Mouse (Mus musculus): Measurements from ENCODE around the gene Iqgap1.

Gene Iqgap1

DNA sequence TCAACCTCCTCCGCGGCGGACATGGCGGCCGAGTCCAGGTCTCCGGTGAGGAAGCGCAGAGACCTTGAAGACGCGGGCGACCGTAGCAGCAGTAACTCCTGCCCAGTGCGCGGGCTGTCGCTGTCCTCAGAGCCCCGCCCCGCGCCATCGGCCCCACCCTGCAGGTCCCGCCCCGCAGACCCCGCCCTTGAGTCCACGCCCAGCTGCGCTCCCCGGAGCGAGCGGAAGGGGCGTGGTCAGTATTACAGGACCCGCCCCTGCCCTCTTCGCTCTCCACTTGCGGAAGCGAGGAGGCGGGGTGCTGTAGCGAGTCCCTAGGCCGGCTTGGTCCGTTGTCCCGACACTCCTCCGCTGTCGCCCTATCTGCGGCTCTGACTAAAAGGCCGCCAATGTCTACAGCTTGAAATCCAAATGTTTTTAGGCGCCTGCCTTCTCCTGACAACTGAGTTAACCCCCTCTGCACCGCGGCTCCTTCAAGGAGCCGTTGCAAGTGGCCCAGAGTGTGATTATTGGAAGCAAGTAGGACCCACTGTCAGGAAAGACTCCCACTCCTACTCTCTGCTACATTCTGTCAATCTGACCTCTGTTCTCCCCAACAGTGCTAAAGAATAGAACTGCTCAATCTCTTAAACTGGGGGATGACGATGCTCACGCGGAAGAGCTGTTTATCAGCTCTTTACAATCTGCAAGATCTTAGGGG is 22.5 kb downstream of the Iqgap1 start:
- peak; percentile 97 for DNase-seq (ENCODE audit: low read depth, low spot score)

GRCm38 (mm10) chr7:80802412-80803160 is 23.2 kb downstream of the Iqgap1 start:
- no peak for DNase-seq (ENCODE audit: low read depth, low spot score)

DNA sequence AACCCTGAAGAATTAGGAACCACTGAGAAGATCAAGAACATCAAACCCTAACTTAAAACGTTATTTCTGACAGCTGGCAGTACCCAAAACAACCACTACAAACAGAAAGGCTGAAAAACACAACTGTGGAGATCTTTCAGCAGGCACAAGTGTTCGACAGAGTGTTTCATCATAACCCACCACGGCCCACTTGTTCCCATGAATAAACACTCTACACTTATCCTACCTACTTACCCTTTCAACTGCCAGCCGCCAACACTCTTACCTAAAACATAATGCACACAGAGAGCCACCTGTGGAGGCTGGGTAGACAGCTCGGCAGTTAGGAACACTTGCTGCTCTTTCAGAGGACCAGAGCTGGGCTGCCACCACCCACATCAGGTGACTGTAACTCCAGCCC is 26.5 kb downstream of the Iqgap1 start:
- DNase-seq (ENCODE audit: low read depth, low spot score) = peak; percentile 40

GRCm38 (mm10) chr7:80796805-80797567 is 28.8 kb downstream of the Iqgap1 start:
- DNase-seq (ENCODE audit: low read depth, low spot score) = no peak

DNA sequence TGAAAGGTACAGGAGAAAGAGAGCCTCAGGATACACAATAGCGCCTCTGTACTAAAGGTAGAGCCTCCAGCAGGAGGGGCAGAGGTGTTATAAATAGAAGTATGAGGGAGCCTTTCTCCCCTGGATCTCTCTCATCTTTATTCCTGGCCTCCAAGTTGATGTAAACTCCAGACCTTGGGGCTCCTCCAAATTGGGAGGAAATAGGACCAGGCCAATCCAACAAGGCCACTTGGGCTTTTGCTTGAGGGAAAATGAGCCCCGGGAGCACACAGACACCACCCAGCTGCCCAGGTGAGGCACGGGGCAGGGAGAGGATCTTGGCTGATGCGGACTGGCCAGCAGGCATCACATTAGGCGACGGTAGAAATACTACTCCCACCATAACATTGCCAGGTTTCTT is 29.5 kb downstream of the Iqgap1 start:
- no peak for DNase-seq (ENCODE audit: low read depth, low spot score)

DNA sequence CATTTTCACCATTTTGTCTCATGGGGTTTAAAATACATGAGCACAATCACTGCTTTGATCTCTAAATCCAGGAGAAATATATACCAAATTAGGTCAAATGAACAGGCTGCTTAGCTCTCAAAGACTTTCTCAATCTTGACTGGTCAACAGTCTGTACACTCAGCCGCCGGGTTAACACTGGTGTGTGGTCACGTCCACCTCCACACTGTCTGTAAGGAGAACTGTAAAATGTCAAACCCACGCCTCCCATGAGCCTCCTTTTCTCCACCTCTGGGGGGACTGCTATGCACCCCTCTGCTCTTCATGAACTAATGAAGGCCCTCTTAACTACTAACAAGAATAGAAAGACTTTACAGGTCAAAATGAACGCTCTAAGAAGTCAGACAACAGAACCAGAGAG is 36.2 kb downstream of the Iqgap1 start:
- DNase-seq (ENCODE audit: low read depth, low spot score) = no peak

DNA sequence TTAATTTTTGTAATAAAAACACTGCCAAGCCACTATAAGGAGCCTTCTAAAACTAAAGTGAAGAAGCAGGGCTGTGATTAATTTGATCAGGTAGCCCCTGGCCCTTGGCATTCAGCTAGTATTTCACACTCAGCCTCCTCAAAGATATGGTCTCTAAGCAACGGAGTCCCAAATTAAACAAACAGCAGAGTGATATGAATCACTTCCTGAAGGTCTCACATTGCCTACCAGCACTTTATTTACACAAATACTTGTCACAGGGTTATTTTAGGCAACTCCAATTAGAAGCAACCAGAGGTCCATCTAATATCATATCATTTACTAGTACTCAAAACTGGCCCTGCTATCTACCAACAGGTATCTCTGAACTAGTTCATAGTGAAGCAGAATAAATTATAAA is 36.7 kb downstream of the Iqgap1 start:
- peak; percentile 84 for DNase-seq (ENCODE audit: low read depth, low spot score)

- DNase-seq (ENCODE audit: low read depth, low spot score) = no peak
These were observed 37.8 kb downstream of the Iqgap1 start for GRCm38 (mm10) chr7:80788002-80788401.

DNA sequence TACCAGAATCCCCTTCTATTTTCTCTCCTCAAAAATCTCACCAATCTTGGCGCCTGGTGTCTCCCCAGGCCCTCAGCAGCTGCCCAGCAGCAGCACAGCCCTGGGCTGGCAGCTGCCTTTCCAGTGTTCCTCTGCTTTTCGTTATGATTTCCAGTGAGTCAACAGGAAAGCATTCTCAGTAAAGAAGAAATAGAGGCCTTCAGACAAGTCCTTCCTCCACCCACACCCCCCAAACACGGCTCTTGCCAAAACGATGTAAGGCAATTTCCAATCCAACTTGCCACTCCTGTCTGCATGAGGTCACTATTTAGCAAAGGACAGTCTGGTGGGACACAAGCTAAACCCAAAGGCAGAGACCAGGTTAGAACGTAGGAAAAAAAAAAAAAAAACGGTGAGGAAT is 39.0 kb downstream of the Iqgap1 start:
- no peak for DNase-seq (ENCODE audit: low read depth, low spot score)

DNA sequence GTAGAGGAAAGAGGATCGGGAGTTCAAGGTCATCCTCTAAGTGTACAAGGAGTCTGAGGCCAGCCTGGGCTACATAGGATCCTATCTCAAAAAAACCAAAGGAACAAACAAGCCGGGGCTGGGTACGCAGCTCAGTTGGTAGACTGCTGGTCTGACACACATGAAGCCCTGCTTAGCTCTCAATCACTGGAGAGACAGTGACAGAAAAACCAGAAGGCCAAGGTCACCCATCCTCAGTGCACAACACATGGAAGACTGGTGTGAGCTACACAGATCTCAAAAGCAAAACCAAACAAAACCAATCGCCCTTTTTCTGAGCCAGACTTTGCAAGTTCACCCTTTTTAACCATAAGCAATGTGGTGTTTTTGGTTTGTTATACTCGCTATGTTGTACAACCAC is 41.9 kb downstream of the Iqgap1 start:
- DNase-seq (ENCODE audit: low read depth, low spot score) = no peak

DNA sequence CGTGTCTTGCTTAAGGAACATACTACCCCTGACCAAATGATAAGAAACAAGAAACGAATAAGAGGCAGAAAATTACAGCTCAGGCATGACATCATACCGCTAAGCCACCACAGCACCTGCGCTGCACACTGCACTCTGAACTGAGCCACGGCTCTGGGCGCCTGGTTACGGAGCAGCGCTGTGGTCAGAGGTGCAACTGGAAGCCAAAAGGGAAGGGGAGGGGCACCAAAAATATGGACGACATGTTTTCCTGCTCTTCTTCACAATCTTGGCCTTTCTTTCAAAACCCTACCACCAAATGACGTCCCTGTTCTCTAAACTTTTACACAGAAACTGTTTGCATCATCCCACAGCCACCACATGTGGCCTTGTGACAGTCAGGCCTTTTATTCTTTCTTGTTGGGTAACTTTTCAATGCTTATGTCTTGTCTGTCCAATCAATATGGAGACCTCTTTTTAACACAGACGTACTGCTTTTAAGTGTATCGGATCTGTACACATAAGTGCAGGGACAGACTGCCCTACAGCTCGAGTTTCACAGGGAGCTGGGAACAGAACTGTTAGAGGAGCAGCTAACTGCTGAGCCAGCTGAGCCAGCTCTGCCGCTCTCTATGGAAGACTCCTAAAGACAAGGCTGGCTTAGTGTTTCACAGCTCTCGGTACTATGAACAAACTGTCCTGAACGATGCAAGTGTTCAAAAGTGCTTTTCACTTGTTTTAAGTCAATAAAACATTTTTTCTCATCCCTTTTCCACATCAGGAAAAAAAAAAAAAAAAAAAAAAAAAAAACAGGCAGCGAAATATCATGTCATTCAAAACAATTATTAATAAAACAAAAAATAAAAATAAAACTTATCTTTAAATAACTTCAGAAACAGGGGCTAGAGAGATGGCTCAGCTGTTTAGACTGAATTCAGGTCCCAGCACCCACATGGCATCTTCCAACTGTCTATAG is 43.3 kb downstream of the Iqgap1 start:
- DNase-seq (ENCODE audit: low read depth, low spot score) = peak; percentile 87

DNA sequence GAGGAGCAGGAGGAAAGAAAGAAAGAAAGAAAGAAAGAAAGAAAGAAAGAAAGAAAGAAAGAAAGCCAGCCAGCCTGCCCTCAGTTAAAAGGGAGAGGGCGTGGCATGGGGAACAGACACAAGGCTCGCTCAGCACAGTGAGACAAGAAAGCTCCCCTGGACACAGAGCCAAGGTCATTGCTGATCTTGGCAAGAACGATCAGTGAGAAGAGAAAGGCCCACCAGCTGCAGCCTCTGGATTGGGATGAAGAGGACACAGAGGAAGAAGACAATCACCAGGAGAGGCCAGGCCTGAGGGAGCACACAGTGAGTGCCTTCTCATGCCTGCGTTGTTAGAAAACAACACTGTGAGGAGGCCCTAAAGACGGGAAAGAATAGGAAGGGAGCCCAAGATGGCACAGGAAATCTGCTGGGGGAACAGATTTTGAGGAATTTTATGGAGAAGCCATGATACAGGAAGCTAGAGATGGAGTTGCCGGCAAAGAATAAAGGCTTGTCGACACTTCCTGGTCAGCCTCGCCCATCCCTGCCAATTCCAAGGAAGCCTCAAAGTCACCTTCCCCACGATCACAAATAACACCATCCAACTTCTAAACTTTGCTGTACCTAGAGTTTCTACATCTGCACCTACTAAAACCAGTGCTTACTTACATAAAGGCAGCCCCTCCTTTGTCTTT is 44.2 kb downstream of the Iqgap1 start:
- DNase-seq (ENCODE audit: low read depth, low spot score) = no peak

DNA sequence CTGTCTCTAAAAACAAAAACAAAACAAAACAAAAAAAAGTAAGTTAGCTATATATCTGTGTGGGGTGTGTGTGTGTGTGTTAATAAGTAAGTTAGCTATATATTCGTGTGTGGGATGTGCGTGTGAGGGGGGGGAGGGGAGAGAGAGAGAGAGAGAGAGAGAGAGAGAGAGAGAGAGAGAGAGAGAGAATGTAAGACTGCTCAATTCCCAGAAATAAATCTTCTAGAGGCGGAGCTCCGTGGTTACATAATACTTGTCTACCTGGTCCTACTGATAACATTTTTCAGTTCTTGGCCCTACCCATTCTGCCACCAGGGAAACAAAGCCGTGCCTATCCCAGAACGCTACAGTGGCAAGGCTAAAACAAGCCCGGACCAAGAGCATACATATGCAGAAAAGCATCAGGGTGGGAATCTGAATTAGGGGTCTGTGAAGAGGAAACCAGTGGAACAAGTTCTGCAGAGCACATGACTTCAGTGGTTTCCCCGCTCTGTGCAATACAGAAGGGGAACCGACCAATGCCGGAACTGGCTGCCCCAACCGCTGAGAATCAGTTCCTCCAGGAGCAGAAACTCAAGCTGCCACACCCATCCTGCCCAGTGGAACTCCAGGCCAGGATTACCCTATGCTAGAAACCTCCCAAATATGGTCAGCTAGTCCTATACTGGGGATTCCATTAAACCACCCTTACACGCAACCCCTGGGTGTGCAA is 46.7 kb downstream of the Iqgap1 start:
- peak; percentile 79 for DNase-seq (ENCODE audit: low read depth, low spot score)

DNA sequence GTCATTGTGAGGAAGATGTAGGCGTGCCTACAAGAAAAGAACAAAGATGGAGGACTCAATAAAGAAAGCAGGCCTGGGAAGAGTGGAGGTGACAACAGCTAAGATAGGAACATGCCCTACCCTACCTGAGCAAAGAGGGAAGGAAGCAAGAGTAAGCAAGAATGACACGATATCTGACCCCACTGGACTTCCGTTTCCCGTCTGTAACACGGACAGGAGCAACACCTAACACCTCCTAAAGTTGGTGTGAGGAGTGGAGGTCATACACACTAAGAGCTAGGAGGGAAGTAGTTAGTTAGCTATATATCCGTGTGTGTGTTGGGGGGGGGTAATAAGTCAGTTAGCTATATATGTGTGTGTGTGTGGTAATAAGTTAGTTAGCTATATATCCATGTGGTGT is 47.4 kb downstream of the Iqgap1 start:
- no peak for DNase-seq (ENCODE audit: low read depth, low spot score)

DNA sequence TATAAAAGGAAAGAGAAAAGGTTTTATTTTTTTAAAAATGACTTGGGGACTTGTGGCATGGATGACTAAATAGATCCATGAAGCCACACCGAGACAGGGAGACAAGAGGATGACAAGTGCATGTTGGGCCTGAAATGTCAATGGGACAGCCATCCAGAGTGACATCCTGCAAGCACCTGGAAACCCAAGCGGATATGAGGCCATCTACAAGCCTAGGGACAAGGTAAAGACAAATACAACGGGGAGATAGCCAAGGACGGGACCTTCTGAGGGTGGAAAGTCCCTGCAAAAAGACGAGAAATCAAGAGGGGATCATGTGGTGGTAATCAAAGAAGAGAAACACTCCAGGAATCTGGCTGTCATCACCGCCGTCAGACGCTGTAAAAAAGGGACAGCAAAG is 48.6 kb downstream of the Iqgap1 start:
- no peak for DNase-seq (ENCODE audit: low read depth, low spot score)

DNA sequence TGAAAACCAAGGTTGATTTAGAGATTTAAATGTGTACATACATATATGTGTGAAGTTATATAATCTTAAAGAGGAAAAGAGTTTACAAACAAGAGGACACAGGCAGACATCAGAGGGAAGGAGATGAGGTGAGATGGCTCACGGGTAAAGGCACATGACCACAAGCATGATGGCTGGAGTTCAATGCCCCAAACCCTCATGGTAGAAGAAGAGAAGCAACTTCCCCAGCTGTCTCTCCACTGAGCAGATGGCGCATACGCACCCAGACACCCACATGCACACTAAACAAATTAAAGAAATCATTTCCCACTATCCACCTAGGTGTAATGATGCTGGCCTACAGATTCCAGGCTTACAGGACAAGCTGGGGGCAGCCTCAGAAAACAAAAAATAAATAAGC is 49.7 kb downstream of the Iqgap1 start:
- DNase-seq (ENCODE audit: low read depth, low spot score) = no peak

DNA sequence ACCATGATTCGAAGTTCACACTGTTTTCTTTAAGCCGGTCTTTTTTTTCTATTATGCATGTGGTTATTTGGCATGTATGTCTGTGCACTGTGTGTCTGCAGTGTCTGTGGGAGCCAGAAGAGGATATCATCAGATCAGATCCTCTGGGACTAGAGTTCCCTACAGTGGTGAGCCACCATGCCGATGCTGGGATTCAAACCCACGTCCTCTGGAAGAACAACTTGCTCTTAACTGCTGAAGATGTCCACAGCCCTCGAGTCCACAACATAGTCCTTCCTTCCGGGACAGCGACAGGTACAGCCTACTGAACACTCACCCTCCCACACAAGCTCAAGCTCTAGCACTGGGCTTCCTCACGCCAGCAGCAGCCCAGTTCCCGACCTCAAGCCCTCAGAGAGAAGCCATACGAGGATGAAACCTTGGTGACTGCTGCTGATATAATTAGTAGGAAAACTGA is 50.3 kb downstream of the Iqgap1 start:
- DNase-seq (ENCODE audit: low read depth, low spot score) = peak; percentile 37

GRCm38 (mm10) chr7:80774615-80775447 is 50.9 kb downstream of the Iqgap1 start:
- DNase-seq (ENCODE audit: low read depth, low spot score) = peak; percentile 33
